Mouse (Mus musculus) frontal cortex, postnatal 36 days (tissue): ENCODE measurements at regions not wholly inside any gene's neighbourhood (a gene's known extent, or its start where the extent isn't known, plus 50 kb on each side); places are given as distances from the start of the nearest gene placed in this dataset.

ENCODE experiments used
- DNase-seq, 2 experiments: peaks; one replicate each; pipeline ENCODE4 v3.0.0; 2022; ENCODE audit warnings: low spot score in 2 of 2

DNA sequence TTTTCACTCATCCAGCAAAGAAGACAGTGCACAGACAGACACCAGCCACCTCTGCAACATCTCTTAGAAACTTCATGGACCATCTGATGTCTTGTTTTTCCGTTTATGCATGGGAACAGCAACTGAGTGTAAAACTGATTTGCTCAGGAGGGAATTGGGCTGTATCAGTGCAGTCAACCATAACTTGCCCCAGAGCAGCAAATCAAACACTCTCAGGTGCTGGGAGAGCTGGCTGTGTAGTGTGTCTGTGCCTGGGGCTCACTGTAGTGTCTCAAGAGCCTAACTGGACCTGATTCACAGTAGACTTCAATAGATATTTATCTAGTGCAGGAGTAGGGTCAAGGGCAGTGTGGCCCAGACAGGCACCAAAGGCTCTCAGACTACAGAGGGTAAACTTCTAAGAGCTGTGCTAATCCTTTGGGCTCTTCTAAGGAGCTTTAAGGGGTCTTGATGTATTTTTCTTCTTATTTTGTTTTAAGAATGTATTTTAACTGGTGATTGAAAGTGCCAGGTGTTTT lies 50.3 kb upstream of the C1qtnf3 start:
- no peak for DNase-seq
